Mouse (Mus musculus) MEL (cell line): ENCODE measurements around the gene Cdhr5.

Experiments
- CTCF ChIP-seq, 3 experiments: IDR thresholded peaks in 2 of 3; conservative IDR thresholded peaks in 1 of 3; 2 replicates each; pipeline ENCODE4 v1.5.1; 2011 to 2012; ENCODE audit warnings: low read length in 3 of 3, low read depth in 2 of 3, mild to moderate bottlenecking in 2 of 3, improper control_type of control experiment in 1 of 3, inconsistent platforms in 1 of 3, mixed read lengths in 1 of 3, moderate library complexity in 1 of 3; ENCODE audit not compliant: control insufficient read depth in 1 of 3, insufficient read depth in 1 of 3, poor library complexity in 1 of 3, severe bottlenecking in 1 of 3
- EP300 ChIP-seq, 2 experiments: IDR thresholded peaks; 2 replicates each; pipeline ENCODE4 v1.6.1; 2011; ENCODE audit warnings: improper control_type of control experiment in 2 of 2, low read length in 2 of 2, low read depth in 1 of 2, mild to moderate bottlenecking in 1 of 2
- NRF1 ChIP-seq: IDR thresholded peaks from 2 replicates; pipeline ENCODE4 v1.6.1; 2014; ENCODE audit warnings: low read depth, mild to moderate bottlenecking, inconsistent platforms, low read length, improper control_type of control experiment, moderate library complexity; ENCODE audit not compliant: poor library complexity, insufficient read depth, severe bottlenecking
- POLR2A ChIP-seq, 2 experiments: IDR thresholded peaks; 2 replicates each; pipeline ENCODE4 v1.6.1; 2011 to 2012; ENCODE audit warnings: low read length in 2 of 2, mild to moderate bottlenecking in 2 of 2, control low read depth in 1 of 2, improper control_type of control experiment in 1 of 2, low read depth in 1 of 2, moderate library complexity in 1 of 2; ENCODE audit not compliant: control insufficient read depth in 1 of 2, insufficient read depth in 1 of 2, poor library complexity in 1 of 2

DNA sequence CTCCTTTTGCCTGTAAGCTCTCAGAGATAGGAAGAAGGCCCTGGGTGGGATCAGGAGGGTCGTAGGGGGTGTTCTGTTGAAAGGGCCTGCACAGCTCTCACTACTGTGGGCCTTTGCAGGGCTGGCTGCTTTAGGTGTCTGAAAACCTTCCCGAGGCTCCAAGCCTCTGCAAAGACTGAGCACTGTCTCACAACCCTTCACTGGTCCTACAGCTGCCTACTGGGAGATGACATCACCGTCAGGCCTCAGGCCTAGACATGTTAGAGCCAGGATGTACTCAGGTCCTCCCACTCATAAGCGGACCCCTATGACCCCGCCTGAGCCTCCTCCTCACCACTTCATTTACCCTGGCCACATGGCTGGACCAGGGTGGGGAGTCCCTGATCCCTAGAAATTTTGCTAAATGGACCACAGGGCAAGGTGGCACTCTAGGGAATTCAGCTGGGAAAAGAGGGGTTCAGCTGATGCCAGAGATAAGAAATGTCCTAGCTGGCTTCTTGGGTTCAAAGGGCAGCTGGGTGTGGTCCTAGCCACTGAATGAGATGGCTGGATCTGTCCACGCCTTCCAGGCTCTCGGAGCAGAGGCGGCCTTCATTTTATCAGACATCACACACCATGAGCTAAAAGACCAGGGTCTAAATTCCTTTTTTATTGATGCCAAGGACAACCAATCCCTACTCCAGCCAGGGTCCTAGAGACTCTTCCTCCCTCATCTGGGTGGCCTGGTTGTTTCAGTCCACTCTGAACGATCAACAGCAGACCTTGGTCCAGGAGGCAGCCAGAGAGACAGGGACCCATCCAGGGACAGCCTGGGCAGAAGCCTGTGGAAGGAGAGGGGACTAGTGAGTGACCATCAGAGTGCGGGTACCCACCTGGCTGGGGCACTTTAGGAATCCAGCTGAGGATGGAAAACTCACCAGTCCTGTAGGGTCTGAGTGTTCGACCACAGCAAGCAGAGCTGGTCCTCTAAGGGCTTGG lies 1.4 kb upstream of the Cdhr5 start:
- TF ChIP-seq NRF1 (no peak), EP300 (IDR thresholded peaks at IDR 0.05; ENCODE audit: low read depth in 1 of 2, low read length in 2 of 2) (no peak), CTCF (IDR thresholded peaks at IDR 0.05 in 2 of 3, conservative IDR thresholded peaks at IDR 0.05 in 1 of 3; ENCODE audit: control insufficient read depth in 1 of 3, insufficient read depth in 1 of 3, low read depth in 2 of 3, low read length in 3 of 3, poor library complexity in 1 of 3, severe bottlenecking in 1 of 3) (no peak), POLR2A (IDR thresholded peaks at IDR 0.05; ENCODE audit: control insufficient read depth in 1 of 2, insufficient read depth in 1 of 2, low read depth in 1 of 2, low read length in 2 of 2, poor library complexity in 1 of 2) (no peak)
